Mouse (Mus musculus) myocyte (in vitro differentiated cells): ENCODE data around the gene Erg. TPM values are rescaled to one million over a fixed set of nuclear protein-coding genes. Genes with fewer than 3 reads are reported as not detected.

Experiments
- H3K27me3 ChIP-seq: one replicate; pipeline ENCODE4 v1.6.1; 2011; ENCODE audit not compliant: control insufficient read depth, insufficient read depth, insufficient read length
- H3K36me3 ChIP-seq: one replicate; pipeline ENCODE4 v1.6.1; 2011; ENCODE audit not compliant: control insufficient read depth, insufficient read depth
- H3K4me2 ChIP-seq: one replicate; pipeline ENCODE4 v1.6.1; 2011; ENCODE audit warnings: low read depth, control low read depth
- H3K4me3 ChIP-seq: one replicate; pipeline ENCODE4 v1.5.1; 2011; ENCODE audit warnings: mild to moderate bottlenecking, control low read depth, moderate library complexity
- H3K79me2 ChIP-seq: one replicate; pipeline ENCODE4 v1.6.1; 2011; ENCODE audit not compliant: control insufficient read depth, insufficient read depth
- H3ac ChIP-seq: one replicate; pipeline ENCODE4 v1.6.1; 2011; ENCODE audit not compliant: control insufficient read depth, insufficient read length
- CEBPB ChIP-seq: IDR thresholded peaks from 2 replicates; pipeline ENCODE4 v1.6.1; 2011; ENCODE audit warnings: mild to moderate bottlenecking, moderate library complexity; ENCODE audit not compliant: poor library complexity, insufficient read depth, severe bottlenecking
- E2F4 ChIP-seq: IDR thresholded peaks from one replicate; pipeline ENCODE4 v1.6.1; 2011; ENCODE audit warnings: mild to moderate bottlenecking, control low read depth, moderate library complexity; ENCODE audit not compliant: insufficient read depth
- MAX ChIP-seq: IDR thresholded peaks from one replicate; pipeline ENCODE4 v1.6.1; 2011; ENCODE audit warnings: low read depth, mild to moderate bottlenecking, control low read depth
- MYOD1 ChIP-seq, 3 experiments: IDR thresholded peaks; one replicate each; pipeline ENCODE4 v1.6.1; 2011; ENCODE audit warnings: control low read depth in 2 of 3, low read depth in 2 of 3, mild to moderate bottlenecking in 2 of 3, moderate library complexity in 1 of 3; ENCODE audit not compliant: insufficient read length in 2 of 3, control insufficient read depth in 1 of 3
- MYOG ChIP-seq, 3 experiments: IDR thresholded peaks; one replicate each; pipeline ENCODE4 v1.6.1; 2011; ENCODE audit warnings: control low read depth in 2 of 3, low read depth in 2 of 3, mild to moderate bottlenecking in 2 of 3; ENCODE audit not compliant: insufficient read length in 2 of 3, control insufficient read depth in 1 of 3, insufficient read depth in 1 of 3
- POLR2A ChIP-seq: IDR thresholded peaks from one replicate; pipeline ENCODE4 v1.6.1; 2011; ENCODE audit warnings: low read depth, mild to moderate bottlenecking, control low read depth, moderate library complexity; ENCODE audit not compliant: insufficient read length
- POLR2AphosphoS2 ChIP-seq: IDR thresholded peaks from one replicate; pipeline ENCODE4 v1.6.1; 2011; ENCODE audit warnings: low read depth, control low read depth; ENCODE audit not compliant: insufficient read length
- REST ChIP-seq: IDR thresholded peaks from one replicate; pipeline ENCODE4 v1.6.1; 2011; ENCODE audit warnings: mild to moderate bottlenecking, control low read depth, moderate library complexity; ENCODE audit not compliant: insufficient read depth, insufficient read length
- SRF ChIP-seq: IDR thresholded peaks from one replicate; pipeline ENCODE4 v1.6.1; 2011; ENCODE audit warnings: low read depth; ENCODE audit not compliant: control insufficient read depth, insufficient read length
- TCF12 ChIP-seq: IDR thresholded peaks from one replicate; pipeline ENCODE4 v1.6.1; 2011; ENCODE audit warnings: mild to moderate bottlenecking, control low read depth; ENCODE audit not compliant: poor library complexity, insufficient read depth, severe bottlenecking
- TCF3 ChIP-seq: IDR thresholded peaks from one replicate; pipeline ENCODE4 v1.6.1; 2011; ENCODE audit warnings: low read depth, control low read depth; ENCODE audit not compliant: insufficient read length
- USF1 ChIP-seq: IDR thresholded peaks from one replicate; pipeline ENCODE4 v1.6.1; 2011; ENCODE audit warnings: low read depth, mild to moderate bottlenecking, control low read depth, moderate library complexity
- polyA plus RNA-seq: library from polyadenylated mRNA; unstranded; fragments of >200 nt; fragmentation: generic; extraction: Trizol; gene quantifications from one replicate; pipeline ENCODE4 v1.2.1, GENCODE M21; 2012; ENCODE audit warnings: missing spikeins

Erg gene
- polyA plus RNA-seq, 1 experiment: 0.04 TPM

GRCm38 (mm10) chr16:95494108-95494507, 92.3 kb downstream of the Erg start:
- TF ChIP-seq REST (peak; percentile 80), MYOG (IDR thresholded peaks at IDR 0.05; ENCODE audit: control insufficient read depth in 1 of 3, insufficient read depth in 1 of 3, insufficient read length in 2 of 3, low read depth in 2 of 3) (no peak)
- no peaks in the 10 kb centered on the region for H3K36me3 ChIP-seq
- H3ac ChIP-seq: no peak overlapping the region
- H3K4me3 ChIP-seq: no peak overlapping the region
- H3K4me2 ChIP-seq: no peak overlapping the region
- H3K79me2 ChIP-seq: no peaks in the 10 kb centered on the region
- H3K27me3 ChIP-seq: peaks cover 40% of the 10 kb centered on the region

GRCm38 (mm10) chr16:95493336-95493735, 93.1 kb downstream of the Erg start:
- no peaks in the 10 kb centered on the region for H3K36me3 ChIP-seq
- no peaks in the 10 kb centered on the region for H3K79me2 ChIP-seq
- TF ChIP-seq REST: no peak
- no peak for TF ChIP-seq USF1
- TF ChIP-seq POLR2AphosphoS2: no peak
- no peak for TF ChIP-seq MYOD1 (IDR thresholded peaks at IDR 0.05; ENCODE audit: control insufficient read depth in 1 of 3, insufficient read length in 2 of 3, low read depth in 2 of 3)
- TF ChIP-seq SRF: no peak
- TF ChIP-seq E2F4: no peak
- TF ChIP-seq MAX: no peak
- TF ChIP-seq TCF3: no peak
- no peak for TF ChIP-seq CEBPB
- no peak for TF ChIP-seq POLR2A
- TF ChIP-seq TCF12: no peak
- no peak for TF ChIP-seq MYOG (IDR thresholded peaks at IDR 0.05; ENCODE audit: control insufficient read depth in 1 of 3, insufficient read depth in 1 of 3, insufficient read length in 2 of 3, low read depth in 2 of 3)
- H3ac ChIP-seq: no peak overlapping the region
- H3K27me3 ChIP-seq: peaks cover 44% of the 10 kb centered on the region
- H3K4me3 ChIP-seq: no peak overlapping the region
- H3K4me2 ChIP-seq: no peak overlapping the region

- no peaks in the 10 kb centered on the region for H3K36me3 ChIP-seq
- H3K27me3 ChIP-seq: peaks cover 35% of the 10 kb centered on the region
- no peak overlapping the region for H3K4me2 ChIP-seq
- H3ac ChIP-seq: no peak overlapping the region
- no peak for TF ChIP-seq REST
- TF ChIP-seq TCF3: no peak
- no peak for TF ChIP-seq MYOD1 (IDR thresholded peaks at IDR 0.05; ENCODE audit: control insufficient read depth in 1 of 3, insufficient read length in 2 of 3, low read depth in 2 of 3)
- TF ChIP-seq MYOG (IDR thresholded peaks at IDR 0.05; ENCODE audit: control insufficient read depth in 1 of 3, insufficient read depth in 1 of 3, insufficient read length in 2 of 3, low read depth in 2 of 3): no peak
- no peak for TF ChIP-seq POLR2A
- no peak for TF ChIP-seq USF1
- TF ChIP-seq MAX: no peak
- no peak for TF ChIP-seq E2F4
- TF ChIP-seq TCF12: no peak
- TF ChIP-seq SRF: no peak
- TF ChIP-seq CEBPB: no peak
- no peak for TF ChIP-seq POLR2AphosphoS2
- H3K79me2 ChIP-seq: no peaks in the 10 kb centered on the region
- H3K4me3 ChIP-seq: no peak overlapping the region
These were observed 94.2 kb downstream of the Erg start for GRCm38 (mm10) chr16:95492146-95492545.

GRCm38 (mm10) chr16:95490386-95490785, 96.0 kb downstream of the Erg start:
- H3ac ChIP-seq: no peak overlapping the region
- no peaks in the 10 kb centered on the region for H3K79me2 ChIP-seq
- H3K4me2 ChIP-seq: no peak overlapping the region
- H3K27me3 ChIP-seq: peaks cover 35% of the 10 kb centered on the region
- no peaks in the 10 kb centered on the region for H3K36me3 ChIP-seq
- H3K4me3 ChIP-seq: no peak overlapping the region
- TF ChIP-seq MAX (no peak), POLR2AphosphoS2 (no peak), SRF (no peak)

- Histone ChIP-seq H3K4me3 (no peak overlapping the region), H3K79me2 (no peaks in the 10 kb centered on the region), H3K36me3 (no peaks in the 10 kb centered on the region), H3K4me2 (no peak overlapping the region), H3ac (no peak overlapping the region), H3K27me3 (peaks cover 40% of the 10 kb centered on the region)
- TF ChIP-seq E2F4 (no peak), REST (no peak), TCF3 (no peak), POLR2AphosphoS2 (no peak)
These were observed 98.6 kb downstream of the Erg start for GRCm38 (mm10) chr16:95487606-95488351.

GRCm38 (mm10) chr16:95481176-95481575, 105.2 kb downstream of the Erg start:
- Histone ChIP-seq H3K4me2 (no peak overlapping the region), H3K36me3 (no peaks in the 10 kb centered on the region), H3K4me3 (no peak overlapping the region), H3K79me2 (no peaks in the 10 kb centered on the region), H3ac (no peak overlapping the region), H3K27me3 (peaks cover 39% of the 10 kb centered on the region)
- TF ChIP-seq POLR2AphosphoS2 (no peak), TCF3 (no peak), POLR2A (no peak), REST (no peak), MYOG (IDR thresholded peaks at IDR 0.05; ENCODE audit: control insufficient read depth in 1 of 3, insufficient read depth in 1 of 3, insufficient read length in 2 of 3, low read depth in 2 of 3) (no peak)
